Mouse (Mus musculus): ENCODE data around the gene Mrpl58. TPM values are rescaled to one million over a fixed set of nuclear protein-coding genes. Genes with fewer than 3 reads are reported as not detected.

Gene Mrpl58
- polyA plus RNA-seq, 1 experiment = 89.3 TPM

GRCm38 (mm10) chr11:115457405-115457804 lies 53.9 kb downstream of the Mrpl58 start:
- no peak for DNase-seq (ENCODE audit: low spot score)

- DNase-seq (ENCODE audit: low spot score) = no peak
Observed at GRCm38 (mm10) chr11:115460976-115461375, 57.4 kb downstream of the Mrpl58 start.

GRCm38 (mm10) chr11:115461846-115462242 lies 58.3 kb downstream of the Mrpl58 start:
- no peak for DNase-seq (ENCODE audit: low spot score)

Other genes with a start within 250 kb of the Mrpl58 start
- 67.7 and 76.3 TPM in 2 replicates for gene Slc9a3r1, start 240.4 kb upstream of the Mrpl58 start, polyA plus RNA-seq (2012; rRNA removed)
- 7.0 and 9.4 TPM in 2 replicates for gene Tmem104, start 216.3 kb upstream of the Mrpl58 start, polyA plus RNA-seq (2012; rRNA removed)
- gene Nat9, start 215.9 kb upstream of the Mrpl58 start, polyA plus RNA-seq (2012; rRNA removed) = 27.5 and 32.2 TPM in 2 replicates
- gene Grin2c, start 136.5 kb upstream of the Mrpl58 start, polyA plus RNA-seq (2012; rRNA removed) = 0.74 and 1.0 TPM in 2 replicates
- 10.9 and 11.6 TPM in 2 replicates for gene Fdxr, start 126.7 kb upstream of the Mrpl58 start, polyA plus RNA-seq (2012; rRNA removed)
- gene Fads6, start 106.1 kb upstream of the Mrpl58 start, polyA plus RNA-seq (2012; rRNA removed) = 0.99 and 1.1 TPM in 2 replicates
- not detected in 2 replicates for gene Otop2, start 96.6 kb upstream of the Mrpl58 start, polyA plus RNA-seq (2012; rRNA removed)
- not detected in 2 replicates for gene Ush1g, start 81.7 kb upstream of the Mrpl58 start, polyA plus RNA-seq (2012; rRNA removed)
- not detected in 2 replicates for gene Otop3, start 69.0 kb upstream of the Mrpl58 start, polyA plus RNA-seq (2012; rRNA removed)
- 28.4 and 30.5 TPM in 2 replicates for gene Hid1, start 36.0 kb upstream of the Mrpl58 start, polyA plus RNA-seq (2012; rRNA removed)
- gene Cdr2l, start 21.8 kb upstream of the Mrpl58 start, polyA plus RNA-seq (2012; rRNA removed) = 10.8 and 11.9 TPM in 2 replicates
- gene Atp5h, start 16.2 kb downstream of the Mrpl58 start, polyA plus RNA-seq (2012; rRNA removed) = 561 and 600 TPM in 2 replicates
- 35.6 TPM in 2 replicates for gene Kctd2, start 16.4 kb downstream of the Mrpl58 start, polyA plus RNA-seq (2012; rRNA removed)
- gene Trim80, start 36.8 kb downstream of the Mrpl58 start, polyA plus RNA-seq (2012; rRNA removed) = 0.04 and 0.09 TPM in 2 replicates
- gene Slc16a5, start 58.7 kb downstream of the Mrpl58 start, polyA plus RNA-seq (2012; rRNA removed) = 0.83 and 1.1 TPM in 2 replicates
- gene Armc7, start 71.9 kb downstream of the Mrpl58 start, polyA plus RNA-seq (2012; rRNA removed) = 6.9 and 7.0 TPM in 2 replicates
- 70.9 and 80.1 TPM in 2 replicates for gene Nt5c, start 88.1 kb downstream of the Mrpl58 start, polyA plus RNA-seq (2012; rRNA removed)
- 89.2 and 102 TPM in 2 replicates for gene Jpt1, start 110.6 kb downstream of the Mrpl58 start, polyA plus RNA-seq (2012; rRNA removed)
- 274 and 303 TPM in 2 replicates for gene Sumo2, start 132.5 kb downstream of the Mrpl58 start, polyA plus RNA-seq (2012; rRNA removed)
- 54.2 and 77.1 TPM in 2 replicates for gene Nup85, start 160.7 kb downstream of the Mrpl58 start, polyA plus RNA-seq (2012; rRNA removed)
- 36.1 and 39.5 TPM in 2 replicates for gene Mrps7, start 200.2 kb downstream of the Mrpl58 start, polyA plus RNA-seq (2012; rRNA removed)
- 25.4 and 27.3 TPM in 2 replicates for gene Gga3, start 200.3 kb downstream of the Mrpl58 start, polyA plus RNA-seq (2012; rRNA removed)
- 79.9 and 89.7 TPM in 2 replicates for gene Mif4gd, start 209.2 kb downstream of the Mrpl58 start, polyA plus RNA-seq (2012; rRNA removed)
- 30.0 and 31.7 TPM in 2 replicates for gene Slc25a19, start 224.5 kb downstream of the Mrpl58 start, polyA plus RNA-seq (2012; rRNA removed)